Mouse (Mus musculus) embryonic facial prominence, embryonic 15.5 days (tissue): Measurements from ENCODE around the gene Smg6. TPM values are rescaled to one million over a fixed set of nuclear protein-coding genes. Genes with fewer than 3 reads are reported as not detected.
A peak's percentile ranks its signal among the peaks of the same experiment; 100 is the strongest.

Experiments used
- ATAC-seq: fragments of 200-750 bp; cut with Nextera tagmentation; 2 replicates; pipeline ENCODE4 v1.8.0; 2017; ENCODE audit warnings: low read depth, moderate TSS enrichment; ENCODE audit not compliant: insufficient number of reproducible peaks, low FRiP score, low TSS enrichment
- H3K27ac ChIP-seq: fragments of 300-500 bp; sonication (generic); replicated peaks from 2 replicates; pipeline ENCODE4 v1.5.1; 2015; ENCODE audit warnings: mild to moderate bottlenecking, inconsistent platforms
- H3K27me3 ChIP-seq: fragments of 300-500 bp; sonication (generic); 2 replicates; pipeline ENCODE4 v1.6.1; 2015; ENCODE audit warnings: inconsistent platforms
- H3K36me3 ChIP-seq: fragments of 300-500 bp; sonication (generic); 2 replicates; pipeline ENCODE4 v1.6.1; 2015; ENCODE audit warnings: mild to moderate bottlenecking, inconsistent platforms
- H3K4me1 ChIP-seq: fragments of 300-500 bp; sonication (generic); 2 replicates; pipeline ENCODE4 v1.6.1; 2015; ENCODE audit warnings: inconsistent platforms
- H3K4me2 ChIP-seq: fragments of 300-500 bp; sonication (generic); replicated peaks from 2 replicates; pipeline ENCODE4 v1.6.1; 2015; ENCODE audit warnings: mild to moderate bottlenecking, inconsistent platforms
- H3K4me3 ChIP-seq: fragments of 300-500 bp; sonication (generic); replicated peaks from 2 replicates; pipeline ENCODE4 v1.5.1; 2015; ENCODE audit warnings: mild to moderate bottlenecking, inconsistent platforms
- H3K9ac ChIP-seq: fragments of 300-500 bp; sonication (generic); 2 replicates; pipeline ENCODE4 v1.6.1; 2015; ENCODE audit warnings: inconsistent platforms
- H3K9me3 ChIP-seq: fragments of 300-500 bp; sonication (generic); replicated peaks from 2 replicates; pipeline ENCODE4 v1.6.1; 2016; ENCODE audit warnings: inconsistent platforms
- WGBS: fragments of 180-500 bp; shearing (Covaris S2); methylation state at CpG from one replicate; pipeline ENCODE4 v1.1.7; 2015; 5-methylcytosine and 5-hydroxymethylcytosine counted together
- polyA plus RNA-seq: library from polyadenylated mRNA; unstranded; fragments of >200 nt; fragmentation: Nextera tagmentation; extraction: Ambion mirVana; gene quantifications from 2 replicates; pipeline ENCODE4 v1.2.1, GENCODE M21; 2015

Smg6 gene
- polyA plus RNA-seq, 1 experiment from 2014 or later, result 18.1 TPM

DNA sequence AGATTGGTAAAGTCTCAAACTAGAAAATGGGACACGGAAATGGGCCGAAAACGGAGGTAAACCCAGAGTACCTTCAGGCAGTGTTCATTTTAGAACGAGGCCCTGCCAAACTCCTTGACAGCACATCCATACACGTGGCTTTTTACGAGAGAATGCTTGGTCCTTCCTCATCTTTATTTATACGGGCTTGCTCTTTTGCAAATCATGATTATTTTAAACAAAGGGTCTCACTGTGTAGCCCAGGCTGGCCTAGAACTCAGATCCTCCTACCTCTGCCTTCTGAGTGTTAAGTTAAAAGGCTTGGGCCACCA, 27.2 kb upstream of the Smg6 start:
- 0% methylated on average over 7 of the region's 7 CpGs for WGBS
- H3K4me3 ChIP-seq, result peak overlapping the region; percentile 79
- no peaks in the 10 kb centered on the region for H3K9me3 ChIP-seq
- H3K9ac ChIP-seq, result peak overlapping the region; percentile 63
- peaks cover 11% of the 10 kb centered on the region for H3K4me1 ChIP-seq
- peak overlapping the region; percentile 96 for H3K4me2 ChIP-seq
- H3K36me3 ChIP-seq, result peaks cover 39% of the 10 kb centered on the region
- H3K27ac ChIP-seq, result peak overlapping the region; percentile 86
- ATAC-seq, result no peak
- H3K27me3 ChIP-seq, result no peaks in the 10 kb centered on the region

DNA sequence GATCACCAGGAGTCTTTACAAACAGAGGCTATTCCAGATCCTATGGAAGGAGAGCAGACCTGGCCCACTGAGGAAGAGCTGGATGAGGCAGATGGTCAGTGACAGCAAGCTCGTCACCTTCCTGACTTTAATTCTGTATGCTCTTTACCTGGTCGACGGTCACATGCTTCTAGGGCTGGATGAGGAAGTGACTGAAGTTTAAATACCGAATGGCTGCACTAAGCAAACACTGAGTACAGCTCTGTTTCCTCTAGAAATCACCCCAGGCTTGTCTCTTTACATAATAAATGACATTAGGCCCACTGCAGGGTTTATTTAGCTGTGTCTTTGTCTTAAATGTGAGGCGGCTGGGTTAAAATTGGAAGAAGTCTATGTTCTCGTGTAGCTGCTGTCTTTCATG, 24.1 kb upstream of the Smg6 start:
- Histone ChIP-seq H3K27me3 (no peaks in the 10 kb centered on the region), H3K9me3 (no peaks in the 10 kb centered on the region), H3K9ac (no peak overlapping the region), H3K4me2 (no peak overlapping the region), H3K4me3 (no peak overlapping the region), H3K4me1 (peaks cover 8% of the 10 kb centered on the region), H3K36me3 (peaks cover 70% of the 10 kb centered on the region), H3K27ac (no peak overlapping the region)
- 92% methylated on average over 6 of the region's 6 CpGs for WGBS
- no peak for ATAC-seq

DNA sequence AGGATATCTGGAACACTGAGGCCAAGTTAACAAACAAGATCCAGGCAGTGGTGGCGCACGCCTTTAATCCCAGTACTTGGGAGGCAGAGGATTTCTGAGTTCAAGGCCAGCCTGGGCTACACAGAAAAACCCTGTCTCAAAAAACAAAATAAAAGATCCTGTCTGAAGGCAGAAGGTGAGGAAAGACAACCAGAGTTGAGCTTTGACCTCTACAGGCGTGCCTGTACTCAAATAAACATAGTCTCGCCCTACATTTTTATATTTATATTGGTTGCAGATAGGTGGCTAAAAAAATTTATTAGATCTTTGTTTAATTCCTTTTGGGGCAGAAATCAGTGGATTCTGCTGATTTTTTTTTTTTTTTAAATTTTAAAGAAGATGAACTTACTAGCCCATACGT, 23.2 kb upstream of the Smg6 start:
- H3K9ac ChIP-seq, result no peak overlapping the region
- H3K36me3 ChIP-seq, result peaks cover 79% of the 10 kb centered on the region
- peaks cover 8% of the 10 kb centered on the region for H3K4me1 ChIP-seq
- no peaks in the 10 kb centered on the region for H3K27me3 ChIP-seq
- no peak for ATAC-seq
- H3K27ac ChIP-seq, result no peak overlapping the region
- H3K9me3 ChIP-seq, result no peaks in the 10 kb centered on the region
- H3K4me3 ChIP-seq, result no peak overlapping the region
- WGBS, result 90% methylated on average over 5 of the region's 5 CpGs
- no peak overlapping the region for H3K4me2 ChIP-seq

DNA sequence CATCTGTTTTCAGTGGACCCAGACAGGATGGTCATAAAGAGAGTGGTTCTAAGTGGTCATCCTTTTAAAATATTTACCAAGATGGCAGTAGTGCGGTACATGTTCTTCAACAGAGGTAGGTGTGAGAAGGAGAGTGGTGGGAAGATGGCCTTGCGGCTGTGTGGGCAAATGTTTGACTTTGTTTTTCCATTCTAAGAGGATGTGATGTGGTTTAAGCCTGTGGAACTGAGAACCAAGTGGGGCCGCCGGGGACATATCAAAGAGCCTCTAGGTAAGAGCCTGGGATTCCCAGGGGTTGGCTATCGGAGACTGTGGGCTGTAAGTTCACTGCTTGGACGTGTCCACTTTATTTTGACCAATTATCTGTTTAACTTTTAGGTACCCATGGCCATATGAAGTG, 17.8 kb upstream of the Smg6 start:
- WGBS, result 94% methylated on average over 6 of the region's 6 CpGs
- no peak overlapping the region for H3K27ac ChIP-seq
- no peak for ATAC-seq

DNA sequence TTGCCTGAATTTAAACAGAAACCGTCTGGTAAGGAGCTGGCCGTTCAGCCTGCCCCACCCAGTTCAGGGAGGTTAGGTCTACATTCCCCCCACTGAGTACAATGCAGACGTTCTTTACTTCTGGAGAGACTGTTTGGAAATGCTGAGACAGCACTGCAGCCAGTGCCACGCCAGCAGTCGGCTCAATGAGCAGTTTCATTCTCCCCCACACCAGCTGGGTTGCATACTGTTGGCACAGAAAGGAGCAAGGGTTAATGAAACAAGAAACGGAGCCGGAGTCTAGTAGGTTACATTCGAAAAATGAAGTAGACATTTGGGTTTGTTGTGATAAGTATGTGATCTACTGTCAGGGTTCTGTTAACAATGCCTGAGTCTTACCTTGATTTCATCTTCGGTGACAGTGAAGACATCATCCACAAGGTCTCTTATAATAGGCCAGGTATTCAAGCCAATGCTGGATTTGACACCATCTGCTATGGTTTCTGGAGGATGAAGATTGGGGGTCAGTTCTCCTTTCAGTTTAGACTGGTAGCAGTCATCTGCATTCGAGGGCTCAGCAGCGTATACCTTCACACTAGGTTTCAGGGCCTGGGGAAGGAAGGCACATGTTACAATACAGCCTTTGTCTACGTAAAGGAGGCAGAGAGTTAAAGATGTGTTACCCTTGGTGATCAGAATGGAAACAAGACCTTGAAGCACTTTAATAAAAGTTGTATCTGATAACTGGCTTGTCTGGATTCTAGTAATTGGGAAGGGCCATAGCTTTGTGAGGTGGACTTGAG, 16.8 kb upstream of the Smg6 start:
- Histone ChIP-seq H3K36me3 (peaks cover 69% of the 10 kb centered on the region), H3K4me2 (no peak overlapping the region), H3K27ac (no peak overlapping the region), H3K4me3 (no peak overlapping the region), H3K4me1 (no peaks in the 10 kb centered on the region), H3K9me3 (no peaks in the 10 kb centered on the region), H3K27me3 (no peaks in the 10 kb centered on the region), H3K9ac (no peak overlapping the region)
- no peak for ATAC-seq
- 80% methylated on average over 12 of the region's 12 CpGs for WGBS

More for the DNA sequence above, 17.8 kb upstream of the Smg6 start:
- Histone ChIP-seq H3K9ac (no peak overlapping the region), H3K36me3 (peaks cover 79% of the 10 kb centered on the region), H3K4me3 (no peak overlapping the region), H3K27me3 (no peaks in the 10 kb centered on the region), H3K4me1 (no peaks in the 10 kb centered on the region), H3K4me2 (no peak overlapping the region), H3K9me3 (no peaks in the 10 kb centered on the region)

DNA sequence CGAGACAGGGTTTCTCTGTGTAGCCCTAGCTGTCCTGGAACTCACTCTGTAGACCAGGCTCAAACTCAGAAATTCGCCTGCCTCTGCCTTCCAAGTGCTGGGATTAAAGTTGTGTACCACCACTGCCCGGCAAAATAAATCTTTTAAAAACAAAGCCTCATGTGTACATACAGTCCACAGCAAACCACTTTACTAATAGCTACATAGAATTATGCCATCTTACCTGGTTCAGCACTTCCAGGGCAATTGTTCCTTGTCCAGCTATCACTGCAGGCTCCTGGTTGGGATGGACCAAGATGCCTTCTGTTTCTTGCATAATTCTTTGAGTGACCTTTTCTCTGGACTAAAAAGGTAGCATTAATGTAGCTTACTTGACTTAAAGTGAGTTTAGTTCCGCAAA, 15.6 kb upstream of the Smg6 start:
- 89% methylated on average over 4 of the region's 4 CpGs for WGBS
- Histone ChIP-seq H3K9ac (no peak overlapping the region), H3K4me1 (no peaks in the 10 kb centered on the region), H3K4me2 (no peak overlapping the region), H3K9me3 (no peaks in the 10 kb centered on the region), H3K27me3 (no peaks in the 10 kb centered on the region), H3K36me3 (peaks cover 57% of the 10 kb centered on the region), H3K4me3 (no peak overlapping the region), H3K27ac (no peak overlapping the region)
- no peak for ATAC-seq

DNA sequence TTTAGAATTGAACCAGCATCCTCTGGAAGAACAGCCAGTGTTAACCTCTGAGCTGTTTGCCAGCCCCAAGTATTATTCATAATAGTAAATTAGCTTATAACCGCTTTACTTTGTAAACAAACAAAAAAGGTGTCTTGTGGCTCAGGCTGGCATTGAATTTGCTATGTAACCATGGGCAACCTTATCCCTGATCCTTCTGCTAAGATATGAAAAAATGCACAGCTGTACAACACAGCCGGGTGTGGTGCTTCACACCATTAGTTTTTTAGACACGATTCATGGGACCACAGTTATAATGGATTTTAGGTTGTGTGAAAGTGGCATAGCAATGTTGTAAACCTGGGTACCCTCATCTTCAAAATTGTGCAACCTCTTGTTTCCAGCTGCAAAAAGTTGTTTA, 13.1 kb upstream of the Smg6 start:
- Histone ChIP-seq H3K36me3 (peaks cover 38% of the 10 kb centered on the region), H3K4me1 (no peaks in the 10 kb centered on the region), H3K4me2 (no peak overlapping the region), H3K27me3 (no peaks in the 10 kb centered on the region), H3K9me3 (no peaks in the 10 kb centered on the region), H3K9ac (no peak overlapping the region), H3K27ac (no peak overlapping the region), H3K4me3 (no peak overlapping the region)
- 78% methylated on average over 3 of the region's 3 CpGs for WGBS
- no peak for ATAC-seq

DNA sequence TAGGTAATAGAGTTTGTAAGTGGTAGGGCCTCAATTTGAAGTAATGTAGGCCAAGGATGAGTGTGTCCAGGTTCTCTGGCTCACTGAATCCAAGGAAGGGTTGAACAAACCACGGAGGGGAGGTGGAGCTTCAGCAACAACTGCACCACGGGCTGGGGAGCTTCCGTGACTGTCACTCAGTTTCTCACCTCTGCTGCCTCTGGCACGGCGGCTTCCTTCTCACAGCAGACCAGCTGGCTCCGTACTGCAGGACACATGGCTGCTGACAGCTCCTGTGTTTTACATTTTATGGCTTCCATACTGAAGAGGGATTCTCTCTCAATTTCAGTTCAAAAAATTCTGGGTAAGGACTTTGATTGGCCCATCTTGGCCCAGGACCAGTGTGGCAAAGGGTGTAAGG, 6.4 kb upstream of the Smg6 start:
- WGBS, result 73% methylated on average over 6 of the region's 6 CpGs
- Histone ChIP-seq H3K4me2 (no peak overlapping the region), H3K27me3 (no peaks in the 10 kb centered on the region), H3K27ac (no peak overlapping the region), H3K9me3 (no peaks in the 10 kb centered on the region), H3K9ac (no peak overlapping the region), H3K4me1 (peaks cover 1% of the 10 kb centered on the region; the same call in 1 of the 2 replicates), H3K36me3 (peaks cover 21% of the 10 kb centered on the region; the same call in 1 of the 2 replicates), H3K4me3 (no peak overlapping the region)
- no peak for ATAC-seq

DNA sequence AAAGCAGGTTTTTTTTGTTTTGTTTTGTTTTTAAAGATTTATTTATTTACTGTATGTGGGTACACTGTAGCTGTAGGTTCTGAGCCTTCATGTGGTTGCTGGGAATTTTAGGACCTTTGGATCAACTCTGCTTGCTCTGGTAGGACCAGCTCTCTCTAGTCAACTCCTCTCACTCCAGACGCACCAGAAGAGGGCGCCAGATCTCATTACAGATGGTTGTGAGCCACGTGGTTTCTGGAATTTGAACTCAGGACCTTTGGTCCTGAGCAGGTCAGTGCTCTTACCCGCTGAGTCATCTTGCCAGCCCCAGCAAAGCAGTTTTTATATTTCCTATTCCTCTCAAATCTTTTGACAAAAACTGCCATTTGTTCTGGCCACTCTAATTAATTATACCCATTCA, 1.5 kb upstream of the Smg6 start:
- H3K27ac ChIP-seq, result no peak overlapping the region
- peaks cover 18% of the 10 kb centered on the region for H3K4me1 ChIP-seq
- ATAC-seq, result no peak
- H3K9me3 ChIP-seq, result no peaks in the 10 kb centered on the region
- H3K9ac ChIP-seq, result no peak overlapping the region
- no peaks in the 10 kb centered on the region for H3K27me3 ChIP-seq
- H3K4me3 ChIP-seq, result peak overlapping the region; percentile 94
- H3K4me2 ChIP-seq, result 0 out of 2 replicates have a peak overlapping the region, but pooled peaks have one; percentile 53
- peaks cover 3% of the 10 kb centered on the region; the same call in 1 of the 2 replicates for H3K36me3 ChIP-seq
- 69% methylated on average over 4 of the region's 4 CpGs for WGBS

DNA sequence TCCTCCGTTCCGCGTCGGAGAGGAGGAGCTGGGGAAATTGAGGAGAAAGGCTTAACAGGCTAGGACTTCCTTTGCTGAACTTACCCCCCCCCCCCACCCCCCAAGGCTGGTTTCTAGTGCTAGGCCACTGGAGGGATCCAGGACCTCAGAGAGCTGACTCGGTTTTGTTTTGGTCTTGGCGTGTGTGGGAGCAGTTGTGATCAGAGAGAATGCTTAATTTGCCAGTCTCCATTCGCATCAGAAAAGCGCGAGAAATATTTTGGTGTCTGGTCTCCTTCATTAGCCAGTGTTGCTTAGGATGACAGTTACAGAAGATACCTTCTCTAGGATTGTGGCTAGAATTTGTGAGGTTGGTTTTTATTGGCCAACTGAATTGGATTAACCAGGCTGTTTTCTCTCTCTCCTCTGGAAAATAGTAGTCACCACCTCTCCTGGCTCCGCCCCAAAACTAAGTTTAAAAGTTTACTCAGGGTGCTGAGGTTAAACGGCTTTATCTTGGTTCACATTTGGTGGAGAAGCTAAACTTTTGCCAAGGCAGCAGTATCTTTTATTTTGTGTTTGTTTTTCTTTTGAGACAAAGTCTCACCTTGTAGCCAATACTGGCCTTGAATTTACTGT, 874 bp downstream of the Smg6 start:
- peak overlapping the region; percentile 94 for H3K9ac ChIP-seq
- peaks cover 12% of the 10 kb centered on the region; the same call in 1 of the 2 replicates for H3K36me3 ChIP-seq
- H3K4me1 ChIP-seq, result peaks cover 18% of the 10 kb centered on the region
- no peak for ATAC-seq
- H3K27me3 ChIP-seq, result no peaks in the 10 kb centered on the region
- peak overlapping the region; percentile 53 for H3K4me2 ChIP-seq
- WGBS, result 6% methylated on average over 11 of the region's 11 CpGs
- peak overlapping the region; percentile 99 for H3K27ac ChIP-seq
- H3K4me3 ChIP-seq, result peak overlapping the region; percentile 94
- H3K9me3 ChIP-seq, result no peaks in the 10 kb centered on the region

DNA sequence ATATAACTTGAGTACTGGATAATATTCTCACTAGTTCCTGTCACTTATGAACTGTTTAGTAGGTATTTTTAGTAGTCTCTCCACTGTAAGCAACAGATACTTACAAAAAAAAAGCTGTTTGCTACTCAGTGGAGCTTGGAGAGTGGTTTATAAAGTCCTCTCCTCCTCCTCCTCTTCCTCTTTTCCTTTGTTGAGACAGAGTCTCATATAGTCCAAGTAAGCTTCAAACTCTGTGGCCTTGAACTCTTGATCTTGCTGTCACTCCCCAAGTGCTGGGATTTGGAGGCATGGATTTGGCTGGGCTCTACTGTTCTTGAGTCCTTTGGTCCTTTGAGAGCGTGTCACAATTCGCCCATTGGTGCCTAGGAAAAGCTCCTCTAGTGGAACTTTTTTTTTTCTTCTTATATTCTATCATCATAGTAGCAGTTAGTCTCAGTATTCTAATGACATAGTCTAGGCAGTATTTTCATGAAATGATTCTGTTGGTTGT, 1.7 kb downstream of the Smg6 start:
- 87% methylated on average over 2 of the region's 2 CpGs for WGBS

More for the DNA sequence above, 1.7 kb downstream of the Smg6 start:
- H3K27ac ChIP-seq, result no peak overlapping the region
- H3K4me3 ChIP-seq, result no peak overlapping the region
- no peak for ATAC-seq
- H3K4me1 ChIP-seq, result peaks cover 18% of the 10 kb centered on the region
- no peaks in the 10 kb centered on the region for H3K27me3 ChIP-seq
- peak overlapping the region; percentile 53; the same call in 1 of the 2 replicates for H3K4me2 ChIP-seq
- H3K9me3 ChIP-seq, result no peaks in the 10 kb centered on the region
- H3K36me3 ChIP-seq, result peaks cover 14% of the 10 kb centered on the region
- H3K9ac ChIP-seq, result no peak overlapping the region
